Mouse (Mus musculus): Measurements from ENCODE around the gene Olfr1220.

Gene Olfr1220

DNA sequence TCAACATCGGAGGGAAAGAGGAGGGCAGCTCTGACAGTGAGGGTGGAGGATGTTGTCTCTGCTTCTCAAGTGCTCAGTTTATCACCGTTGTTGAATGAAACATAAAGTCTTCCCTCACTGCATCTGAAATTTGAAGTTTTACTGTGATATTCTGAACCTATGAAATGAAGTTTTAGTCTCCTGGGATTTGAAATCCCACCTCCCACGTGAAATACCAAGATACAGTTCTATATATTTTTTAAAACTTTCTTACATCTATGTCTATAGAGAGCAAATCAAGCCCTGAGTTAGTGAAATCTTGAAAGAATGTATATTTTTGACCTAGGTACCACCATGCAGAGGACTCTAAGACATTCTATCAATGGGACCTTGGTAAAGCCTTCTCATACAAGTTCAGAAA, at the start of gene Olfr1220:
TSS of gene Olfr1220 (minus strand) at position 101 of the 400 bp plus-strand sequence.
- DNase-seq: no peak

DNA sequence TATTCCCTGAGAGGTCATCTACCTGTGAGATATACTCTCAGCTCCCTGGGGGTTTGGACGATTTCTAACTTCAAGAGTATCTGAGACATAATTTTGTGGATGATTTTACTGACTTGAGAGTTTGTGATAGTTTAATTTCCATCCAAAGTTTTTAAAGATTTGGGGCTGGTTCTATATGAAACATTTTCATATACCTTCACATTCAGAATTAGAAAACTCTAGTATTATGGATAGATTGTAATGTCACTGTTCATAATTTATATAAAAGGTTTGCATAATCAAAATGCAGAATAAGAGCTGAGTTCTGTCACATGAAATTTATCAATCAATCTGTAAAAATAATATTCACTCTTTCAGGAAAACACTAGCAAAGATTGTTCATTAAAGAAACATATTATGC, 44.8 kb upstream of the Olfr1220 start, which contains the start of gene Olfr1223:
TSS of gene Olfr1223 (minus strand) at position 101 of the 400 bp plus-strand sequence.
- no peak for DNase-seq

DNA sequence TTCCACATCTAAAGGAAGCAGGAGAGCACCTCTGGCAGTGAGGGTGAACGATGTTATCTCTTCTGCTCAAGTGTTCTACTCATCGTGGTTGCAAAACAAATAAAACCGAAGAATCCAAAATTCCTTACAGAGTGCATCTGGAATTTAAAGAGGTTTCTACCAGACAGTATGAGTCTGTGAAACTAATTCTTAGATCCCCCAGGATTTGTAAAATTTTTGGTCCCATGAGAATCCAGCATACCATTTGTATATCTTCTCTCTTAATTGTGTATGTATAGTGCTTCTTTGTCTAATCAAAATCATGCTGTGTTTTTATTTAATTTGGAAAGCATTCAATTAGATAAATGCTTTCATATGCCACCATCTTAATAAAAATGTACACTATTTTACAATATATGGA, 26.3 kb upstream of the Olfr1220 start, which contains the start of gene Olfr1222:
TSS of gene Olfr1222 (minus strand) at position 101 of the 400 bp plus-strand sequence.
- no peak for DNase-seq

DNA sequence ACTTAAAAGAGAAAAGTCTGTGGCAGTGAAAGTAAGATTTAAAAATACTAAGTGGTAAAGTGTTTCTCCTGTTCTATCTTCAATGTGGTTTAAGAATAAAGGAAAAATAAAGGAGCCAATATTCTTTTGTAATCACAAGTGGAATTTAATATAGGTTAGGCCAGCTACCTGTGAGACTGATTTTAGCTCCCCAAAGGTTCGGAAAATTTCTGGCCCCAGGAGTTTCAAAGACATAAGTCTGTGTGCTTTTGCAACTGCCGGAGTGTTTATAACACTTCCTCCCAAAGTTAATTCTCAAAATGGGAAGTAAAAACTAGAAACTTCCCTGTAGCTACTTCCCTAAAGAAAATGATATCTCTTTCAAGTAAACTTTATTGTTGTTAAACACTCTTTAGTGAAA, 10.5 kb upstream of the Olfr1220 start, which contains the start of gene Olfr1221:
TSS of gene Olfr1221 (minus strand) at position 101 of the 400 bp plus-strand sequence.
- DNase-seq: no peak

DNA sequence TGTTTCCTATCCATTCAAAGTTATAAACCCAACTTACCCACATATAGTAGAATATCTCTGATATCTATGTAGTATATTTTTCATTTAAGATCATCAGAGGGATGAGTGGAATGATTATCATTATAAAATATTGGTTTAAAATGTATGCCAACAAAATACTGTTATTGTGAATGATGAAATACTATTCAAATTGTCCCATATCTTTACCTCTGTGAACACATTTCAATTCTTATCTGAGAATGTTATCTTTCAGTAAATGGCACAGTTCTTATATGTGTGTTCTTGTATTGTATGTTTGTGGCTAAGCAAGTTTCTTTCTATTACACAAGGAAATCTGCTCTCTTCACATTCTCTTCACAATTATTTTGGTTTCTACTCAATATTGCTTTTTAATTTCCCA, 984 bp downstream of the Olfr1220 start:
- no peak for DNase-seq

DNA sequence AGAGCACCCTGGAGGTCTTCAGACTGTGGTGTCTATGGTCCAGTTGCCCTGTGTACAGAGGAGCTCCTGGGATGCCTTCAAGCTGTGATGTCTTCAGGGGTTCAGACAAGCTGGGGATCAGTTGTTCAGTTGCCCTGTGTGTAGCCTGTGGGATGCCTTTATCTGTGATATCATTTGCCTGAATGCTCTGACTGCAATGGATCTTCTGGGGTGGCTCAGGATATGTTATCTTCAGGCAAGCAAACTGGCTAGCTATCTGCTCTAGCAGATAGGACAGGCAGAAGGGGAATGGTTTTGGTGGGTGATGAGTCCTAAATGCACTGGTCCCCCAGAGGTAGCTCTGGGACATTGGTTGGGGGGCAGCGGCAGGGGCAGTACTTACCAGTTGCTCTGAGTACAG, 12.8 kb downstream of the Olfr1220 start:
- no peak for DNase-seq

DNA sequence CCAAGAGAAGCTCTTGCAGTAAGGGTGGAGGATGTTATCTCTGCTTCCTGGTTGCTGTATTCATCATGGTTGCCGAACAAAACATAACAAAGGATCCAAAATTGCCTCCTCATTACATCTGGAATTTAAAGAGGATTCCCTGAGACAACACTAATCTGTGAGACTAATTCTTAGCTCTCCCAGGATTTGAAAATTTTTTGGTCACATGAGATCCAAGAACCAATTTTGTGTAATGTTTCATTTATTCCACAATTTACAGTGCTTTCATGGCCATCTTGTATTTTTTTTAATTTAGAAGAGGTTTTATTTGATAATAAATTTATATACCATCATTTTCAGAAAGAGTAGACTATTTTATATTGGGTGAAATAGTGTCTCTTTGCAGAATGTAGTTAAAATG, 23.2 kb downstream of the Olfr1220 start, which contains the start of gene Olfr1219:
TSS of gene Olfr1219 (minus strand) at position 101 of the 400 bp plus-strand sequence.
- DNase-seq: no peak

DNA sequence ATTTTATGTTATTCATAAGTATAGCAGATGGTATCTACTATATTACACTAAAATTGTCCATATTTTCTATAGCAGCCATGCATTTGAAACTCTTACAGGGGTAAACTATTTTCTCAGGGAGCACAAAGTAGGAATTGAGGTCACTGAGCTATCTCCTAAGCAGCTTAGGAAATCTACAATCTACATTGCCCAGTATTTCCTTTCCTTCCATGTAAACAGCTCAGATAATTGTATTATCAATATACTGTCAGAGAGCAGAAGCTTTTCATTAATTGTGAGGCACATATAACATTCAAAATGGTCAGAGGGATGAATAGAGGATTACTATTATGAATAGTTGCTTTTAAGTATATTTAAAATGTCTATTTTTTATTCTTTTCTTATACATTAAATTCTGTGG, 25.1 kb downstream of the Olfr1220 start:
- no peak for DNase-seq

DNA sequence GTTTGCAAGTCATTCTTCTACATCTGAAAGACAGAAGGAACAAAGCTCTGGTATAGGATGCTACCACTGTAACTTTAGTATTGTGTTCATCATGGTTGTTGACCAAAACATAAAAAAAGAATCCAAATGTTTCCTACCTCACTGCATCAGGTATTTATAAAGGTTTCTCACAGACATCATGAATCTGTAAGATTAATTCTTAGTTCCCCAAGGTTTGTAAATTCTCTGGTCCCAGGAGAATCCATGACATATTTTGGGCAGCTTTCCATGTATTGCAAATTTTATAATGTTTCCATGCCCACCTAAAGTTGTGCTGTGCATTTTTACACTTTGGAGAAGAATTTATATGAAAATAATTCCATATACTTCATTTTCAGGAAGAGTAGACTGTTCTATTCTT, 45.5 kb downstream of the Olfr1220 start, which contains the start of gene Olfr1218:
TSS of gene Olfr1218 (minus strand) at position 101 of the 400 bp plus-strand sequence.
- DNase-seq: no peak

All from thymus, postnatal 14 days (tissue).